Mouse (Mus musculus) bone marrow macrophage, adult 2 months (primary cell): ENCODE results near the gene Haghl. TPM values are rescaled to one million over a fixed set of nuclear protein-coding genes. Genes with fewer than 3 reads are reported as not detected.
"Not testable (repeated sequence)": the region's sequence is repeated elsewhere in the genome, so short reads cannot be mapped to it uniquely, and the experiment has no call there.

ENCODE experiments used
- H3K27ac ChIP-seq: 2 replicates; pipeline ENCODE4 v1.5.1; 2012; ENCODE audit warnings: low read depth, low read length; ENCODE audit not compliant: insufficient read depth
- H3K4me1 ChIP-seq: 2 replicates; pipeline ENCODE4 v1.6.1; 2012; ENCODE audit warnings: low read length; ENCODE audit not compliant: control insufficient read depth, insufficient read depth
- H3K4me3 ChIP-seq: 2 replicates; pipeline ENCODE4 v1.5.1; 2012; ENCODE audit warnings: mild to moderate bottlenecking, low read length, moderate library complexity; ENCODE audit not compliant: insufficient read depth
- CTCF ChIP-seq: IDR thresholded peaks from 2 replicates; pipeline ENCODE4 v1.5.1; 2012; ENCODE audit warnings: low read depth, mild to moderate bottlenecking, low read length, moderate library complexity
- POLR2A ChIP-seq: IDR thresholded peaks from 2 replicates; pipeline ENCODE4 v1.6.1; 2012; ENCODE audit warnings: mild to moderate bottlenecking, low read depth, low read length, borderline replicate concordance
- polyA plus RNA-seq: library from polyadenylated mRNA; stranded (reverse); fragments of >200 nt; gene quantifications from 2 replicates; pipeline ENCODE4 v1.2.4, GENCODE M21; 2012; ENCODE audit not compliant: missing spikeins, insufficient read depth, insufficient read length

The Haghl gene
- polyA plus RNA-seq, 1 experiment, result 31.0 TPM

DNA sequence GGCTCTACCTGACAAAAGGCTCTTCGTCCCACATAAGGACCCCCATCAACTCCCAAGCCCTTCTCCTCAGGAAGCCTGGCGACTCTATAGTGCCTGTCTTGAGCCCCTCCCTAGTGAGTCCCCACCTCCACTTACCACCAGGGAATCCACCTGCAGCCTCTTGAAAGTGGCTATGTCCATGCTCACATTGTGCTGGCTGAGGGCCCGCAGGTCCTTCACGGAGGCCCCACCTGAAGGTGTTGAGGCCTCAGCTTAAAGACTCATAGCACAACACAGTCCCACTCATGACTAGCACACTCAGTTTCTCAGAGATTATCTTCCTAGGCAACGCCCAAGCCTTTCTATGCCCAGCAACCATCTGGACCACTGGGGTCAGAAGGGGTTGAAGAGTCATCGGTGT lies 36.2 kb downstream of the Haghl start:
- H3K4me3 ChIP-seq, result no peak overlapping the region
- TF ChIP-seq CTCF (no peak), POLR2A (no peak)
- H3K4me1 ChIP-seq, result no peaks in the 10 kb centered on the region
- H3K27ac ChIP-seq, result no peak overlapping the region

GRCm38 (mm10) chr17:25748238-25748637 lies 37.2 kb downstream of the Haghl start:
- Histone ChIP-seq H3K4me1 (no peaks in the 10 kb centered on the region), H3K4me3 (no peak overlapping the region), H3K27ac (no peak overlapping the region)
- TF ChIP-seq POLR2A, result no peak
- TF ChIP-seq CTCF, result no peak

DNA sequence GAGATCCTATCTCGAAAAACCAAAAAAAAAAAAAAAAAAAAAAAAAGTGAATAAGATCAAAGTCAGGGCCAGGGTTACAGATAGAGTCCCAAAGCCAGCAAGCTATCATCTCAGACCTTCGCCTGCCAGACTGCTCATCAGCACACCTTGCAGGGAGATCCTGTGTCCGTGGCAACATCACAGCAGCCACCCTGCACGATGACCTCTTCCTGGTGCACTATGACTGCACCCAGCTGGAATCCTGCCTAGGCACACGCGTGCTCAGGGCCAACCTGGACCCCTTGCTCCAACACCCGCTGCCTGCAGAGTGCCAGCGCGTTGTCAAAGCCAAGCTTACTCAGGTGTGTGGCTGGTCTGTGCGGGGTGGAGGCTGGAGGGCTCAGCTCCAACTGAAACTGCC lies 41.2 kb downstream of the Haghl start:
- no peak overlapping the region for H3K27ac ChIP-seq
- H3K4me3 ChIP-seq, result no peak overlapping the region
- no peaks in the 10 kb centered on the region for H3K4me1 ChIP-seq
- no peak for TF ChIP-seq CTCF
- TF ChIP-seq POLR2A, result no peak

DNA sequence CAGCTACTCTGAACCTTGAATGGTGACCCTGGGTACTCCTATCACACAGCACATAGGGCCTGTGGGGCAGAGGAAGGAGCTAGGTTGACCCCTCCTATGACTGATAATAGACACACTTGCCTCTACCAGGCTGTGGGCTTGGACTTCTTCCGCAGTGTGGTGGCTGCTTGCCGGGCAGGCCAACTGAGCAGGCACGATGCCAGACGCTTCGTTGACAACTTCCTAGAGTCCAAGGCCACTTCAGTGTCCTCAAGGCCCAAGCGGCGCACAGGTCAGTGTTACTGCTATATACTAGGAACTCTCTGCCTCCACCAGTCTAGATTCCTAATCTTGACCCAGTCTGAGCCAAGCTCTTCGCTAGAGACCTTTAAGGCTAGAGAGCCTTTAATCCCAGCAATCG lies 41.6 kb downstream of the Haghl start:
- Histone ChIP-seq H3K4me1 (no peaks in the 10 kb centered on the region), H3K27ac (no peak overlapping the region), H3K4me3 (no peak overlapping the region)
- no peak for TF ChIP-seq POLR2A
- TF ChIP-seq CTCF, result no peak

GRCm38 (mm10) chr17:25741471-25741870 lies 44.0 kb downstream of the Haghl start:
- not testable (repeated sequence) for H3K27ac ChIP-seq, H3K4me1 ChIP-seq, H3K4me3 ChIP-seq

- TF ChIP-seq CTCF (no peak), POLR2A (no peak)
- no peak overlapping the region for H3K4me3 ChIP-seq
- no peak overlapping the region for H3K27ac ChIP-seq
- no peaks in the 10 kb centered on the region for H3K4me1 ChIP-seq
Measured at GRCm38 (mm10) chr17:25738861-25739260, 46.6 kb downstream of the Haghl start.

DNA sequence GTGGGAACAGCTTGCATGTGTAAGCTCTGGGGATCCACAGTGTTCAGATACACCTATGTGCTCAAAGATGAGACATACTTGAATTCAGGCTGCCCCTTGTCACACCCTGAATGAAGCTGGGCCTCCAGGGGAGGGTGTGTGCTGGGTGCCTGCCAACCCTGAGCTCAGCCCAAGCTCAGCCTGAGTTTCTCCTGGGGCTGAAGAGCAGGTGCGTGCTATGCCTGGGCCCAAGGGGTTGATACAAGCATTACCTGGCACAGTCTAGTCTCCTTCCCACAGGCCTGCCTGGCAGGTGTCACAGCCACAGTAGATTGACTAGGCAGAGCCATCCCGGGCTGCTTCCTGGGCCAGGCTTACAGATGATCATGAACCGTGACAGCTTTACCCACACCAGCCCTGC lies 49.7 kb downstream of the Haghl start, which contains the start of gene Mslnl:
Gene Mslnl, plus strand, starts transcription at position 298 of the 400 bp plus-strand sequence.
- TF ChIP-seq CTCF (no peak), POLR2A (no peak)
- Histone ChIP-seq H3K4me1 (no peaks in the 10 kb centered on the region), H3K4me3 (no peak within 1 kb of the TSS), H3K27ac (no peak within 1 kb of the TSS)

- TF ChIP-seq CTCF (no peak), POLR2A (no peak)
- H3K4me1 ChIP-seq, result no peaks in the 10 kb centered on the region
- no peak overlapping the region for H3K27ac ChIP-seq
- H3K4me3 ChIP-seq, result no peak overlapping the region
Measured at GRCm38 (mm10) chr17:25735246-25735645, 50.2 kb downstream of the Haghl start.

- no peak overlapping the region for H3K27ac ChIP-seq
- no peak overlapping the region for H3K4me3 ChIP-seq
- H3K4me1 ChIP-seq, result peaks cover 4% of the 10 kb centered on the region; the same call in 1 of the 2 replicates
- no peak for TF ChIP-seq POLR2A
- peak; percentile 65 for TF ChIP-seq CTCF
Measured at GRCm38 (mm10) chr17:25732082-25732481, 53.4 kb downstream of the Haghl start.

Other genes starting within 250 kb of the Haghl start
- gene Sox8, start 215.0 kb downstream of the Haghl start, polyA plus RNA-seq, result not detected in 2 replicates
- 21.4 and 22.5 TPM in 2 replicates for gene Lmf1, start 206.6 kb downstream of the Haghl start, polyA plus RNA-seq
- not detected in 2 replicates for gene Gng13, start 68.5 kb downstream of the Haghl start, polyA plus RNA-seq
- 7.4 and 14.1 TPM in 2 replicates for gene Chtf18, start 58.3 kb downstream of the Haghl start, polyA plus RNA-seq
- 10.1 and 10.2 TPM in 2 replicates for gene Rpusd1, start 58.0 kb downstream of the Haghl start, polyA plus RNA-seq
- gene Mslnl, start 49.6 kb downstream of the Haghl start, polyA plus RNA-seq, result not detected in 2 replicates
- gene Msln, start 31.3 kb downstream of the Haghl start, polyA plus RNA-seq, result not detected in 2 replicates
- 36.9 and 40.9 TPM in 2 replicates for gene Narfl, start 11.9 kb downstream of the Haghl start, polyA plus RNA-seq
- gene Ccdc78, start 907 bp upstream of the Haghl start, polyA plus RNA-seq, result not detected in 2 replicates
- gene Fam173a, start 7.2 kb upstream of the Haghl start, polyA plus RNA-seq, result 64.5 and 70.6 TPM in 2 replicates
- gene AC134908.4, start 10.0 kb upstream of the Haghl start, polyA plus RNA-seq, result not detected in 2 replicates
- 13.1 and 14.6 TPM in 2 replicates for gene Metrn, start 11.5 kb upstream of the Haghl start, polyA plus RNA-seq
- gene Fbxl16, start 23.4 kb upstream of the Haghl start, polyA plus RNA-seq, result not detected in 2 replicates
- 11.9 and 14.0 TPM in 2 replicates for gene Wdr24, start 38.0 kb upstream of the Haghl start, polyA plus RNA-seq
- 16.3 and 18.0 TPM in 2 replicates for gene Jmjd8, start 43.2 kb upstream of the Haghl start, polyA plus RNA-seq
- 84.9 and 89.7 TPM in 2 replicates for gene Stub1, start 47.7 kb upstream of the Haghl start, polyA plus RNA-seq
- gene Rhbdl1, start 51.6 kb upstream of the Haghl start, polyA plus RNA-seq, result 1.6 and 3.7 TPM in 2 replicates
- 1.5 TPM in 1 of 2 replicates, not detected in the other for gene Gm20683, start 56.1 kb upstream of the Haghl start, polyA plus RNA-seq
- gene Rhot2, start 59.2 kb upstream of the Haghl start, polyA plus RNA-seq, result 30.8 and 35.1 TPM in 2 replicates
- gene Wdr90, start 75.8 kb upstream of the Haghl start, polyA plus RNA-seq, result 11.7 and 13.1 TPM in 2 replicates
- gene Mcrip2, start 83.1 kb upstream of the Haghl start, polyA plus RNA-seq, result 10.3 and 16.6 TPM in 2 replicates
- gene Mettl26, start 89.4 kb upstream of the Haghl start, polyA plus RNA-seq, result 16.1 and 17.0 TPM in 2 replicates
- 0.84 and 1.4 TPM in 2 replicates for gene Wfikkn1, start 95.2 kb upstream of the Haghl start, polyA plus RNA-seq
- 30.0 and 32.8 TPM in 2 replicates for gene Rab40c, start 134.1 kb upstream of the Haghl start, polyA plus RNA-seq
- gene Pigq, start 159.3 kb upstream of the Haghl start, polyA plus RNA-seq, result 51.1 and 53.4 TPM in 2 replicates
- gene Nhlrc4, start 159.3 kb upstream of the Haghl start, polyA plus RNA-seq, result not detected in 2 replicates
- not detected in 2 replicates for gene A930017K11Rik, start 166.9 kb upstream of the Haghl start, polyA plus RNA-seq
- gene Capn15, start 200.1 kb upstream of the Haghl start, polyA plus RNA-seq, result 12.1 and 12.7 TPM in 2 replicates